Comparison of ENCODE assay signal across 9 mouse cellular contexts in the genomic region with DNA sequence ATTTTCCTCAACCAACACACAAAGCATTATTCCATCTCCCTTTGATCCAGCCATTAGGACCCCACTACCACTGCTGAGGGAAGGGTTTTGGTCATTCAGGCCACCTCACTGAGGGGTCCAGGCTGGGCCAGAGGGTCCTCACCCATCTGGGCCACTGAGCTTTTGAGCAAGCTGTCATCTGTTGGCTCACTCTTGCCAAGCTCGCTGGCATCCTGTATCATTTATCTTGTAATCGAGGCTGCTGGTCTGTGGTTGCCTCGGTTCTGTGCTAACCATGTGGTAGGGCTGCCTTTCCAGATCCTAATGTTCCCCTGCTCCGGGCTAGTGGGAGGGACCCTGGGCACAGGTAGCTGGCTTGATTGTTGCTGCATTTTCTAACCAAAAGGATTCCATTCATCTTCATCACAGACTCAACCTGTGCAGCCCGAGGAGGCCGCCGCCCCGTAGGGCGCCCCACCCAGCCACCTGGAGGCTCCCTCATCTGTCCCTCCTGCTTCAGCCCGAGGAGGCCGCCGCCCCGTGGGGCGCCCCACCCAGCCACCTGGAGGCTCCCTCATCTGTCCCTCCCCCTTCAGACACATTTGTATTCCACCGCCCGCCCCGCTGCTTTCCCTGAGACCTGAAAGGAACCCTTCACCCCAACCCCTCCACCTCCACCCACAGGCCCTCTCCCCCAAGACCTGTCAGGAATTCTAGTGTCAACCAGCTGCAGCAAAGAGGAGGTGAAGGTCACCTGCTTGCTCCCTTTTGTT.
DNase-seq lines count a peak whose midpoint lies in the region; ATAC-seq lines count a peak whose summit lies in the region.
"Had no signal": no experiment of that assay in that cellular context is flagged by ENCODE, and none has a peak within 500 bp of the region (broad histone marks: within the 10 kb centered on the region; RNA-seq: fewer than 3 reads in every experiment).

No protein-coding gene starts in this region.

- no peak for ATAC-seq in forebrain, embryonic 14.5 days
- no peak for ATAC-seq in erythroid progenitor cell, adult 5-6 weeks (replicated peaks; ENCODE audit: low FRiP score, poor library complexity, severe bottlenecking)

- no peaks in the 10 kb centered on the region for H3K9me3 ChIP-seq in heart, embryonic 10.5 days
- H3K9me3 ChIP-seq in forebrain, embryonic 14.5 days (replicated peaks; ENCODE audit: control insufficient read depth, low read length) = no peaks in the 10 kb centered on the region

- peaks cover 13% of the 10 kb centered on the region for H3K27me3 ChIP-seq in heart, embryonic 10.5 days (ENCODE audit: insufficient read depth, poor library complexity, severe bottlenecking)
- no peaks in the 10 kb centered on the region for H3K27me3 ChIP-seq in forebrain, embryonic 14.5 days (replicated peaks; ENCODE audit: control insufficient read depth, insufficient read depth, low read length)
- H3K27me3 ChIP-seq: CH12.LX had no signal

- WGBS in heart, embryonic 10.5 days = 51% methylated on average over 17 of the region's 17 CpGs
- WGBS in forebrain, embryonic 14.5 days = 57% methylated on average over 17 of the region's 17 CpGs

- no peak for DNase-seq in heart, embryonic 10.5 days (ENCODE audit: low spot score)
- DNase-seq in heart, adult 11 months = no peak
- DNase-seq in A20 (ENCODE audit: low read depth, low spot score) = peak; percentile 28
- DNase-seq in forebrain, embryonic 14.5 days (ENCODE audit: low spot score) = peak; percentile 58
- DNase-seq in layer of hippocampus, postnatal 10 days (ENCODE audit: low spot score in 2 of 2) = peak; percentile 52 to 57
- DNase-seq in adrenal gland, adult 8-10 months = no peak
- no peak for DNase-seq in right cerebral cortex, postnatal 4 days

- no peak overlapping the region for H3K4me2 ChIP-seq in forebrain, embryonic 14.5 days (ENCODE audit: low read length)

- H3K4me1 ChIP-seq in heart, embryonic 10.5 days = peaks cover 47% of the 10 kb centered on the region
- peaks cover 6% of the 10 kb centered on the region; the same call in 1 of the 2 replicates for H3K4me1 ChIP-seq in forebrain, embryonic 14.5 days (ENCODE audit: control insufficient read depth, insufficient read depth, low read length)

- peak overlapping the region; percentile 13; the same call in 1 of the 2 replicates for H3K9ac ChIP-seq in forebrain, embryonic 14.5 days (ENCODE audit: low read length)

- H3K27ac ChIP-seq in heart, embryonic 10.5 days = peak overlapping the region; percentile 79
- H3K27ac ChIP-seq in forebrain, embryonic 14.5 days (ENCODE audit: low read depth, low read length) = 0 out of 2 replicates have a peak overlapping the region, but pooled peaks have one; percentile 9

- H3K4me3 ChIP-seq in heart, embryonic 10.5 days = peak overlapping the region; percentile 29
- H3K4me3 ChIP-seq in forebrain, embryonic 14.5 days (ENCODE audit: low read depth, low read length) = no peak overlapping the region

- no peaks in the 10 kb centered on the region for H3K36me3 ChIP-seq in heart, embryonic 10.5 days
- no peaks in the 10 kb centered on the region for H3K36me3 ChIP-seq in forebrain, embryonic 14.5 days (ENCODE audit: control insufficient read depth, insufficient read depth, low read length)

Comparison
In these comparisons a context has a peak if more than half of its experiments do, and no peak if none do; other contexts are left out.
1. DNase-seq: peak in A20 (single experiment), forebrain, embryonic 14.5 days (single experiment) and layer of hippocampus, postnatal 10 days (2 of 2); none in heart, embryonic 10.5 days (single experiment), heart, adult 11 months (single experiment), adrenal gland, adult 8-10 months (single experiment) and right cerebral cortex, postnatal 4 days (single experiment).